Mouse (Mus musculus): Measurements from ENCODE around the gene Hist1h2ag. TPM values are rescaled to one million over a fixed set of nuclear protein-coding genes. Genes with fewer than 3 reads are reported as not detected.
"Not testable (repeated sequence)": the region's sequence is repeated elsewhere in the genome, so short reads cannot be mapped to it uniquely, and the experiment has no call there.

The Hist1h2ag gene
- polyA plus RNA-seq, 1 experiment = 0.63 TPM

GRCm38 (mm10) chr13:22037415-22037814 is 5.3 kb downstream of the Hist1h2ag start:
- Histone ChIP-seq H3K4me3 (ENCODE audit: insufficient read depth, low read length) (no peak overlapping the region), H3K27ac (ENCODE audit: insufficient read depth, low read length) (no peak overlapping the region)
- TF ChIP-seq CTCF (IDR thresholded peaks at IDR 0.05; ENCODE audit: extremely low read depth, insufficient read depth, low read length) (no peak), POLR2A (IDR thresholded peaks at IDR 0.05; ENCODE audit: extremely low read depth, insufficient read depth, low read length) (no peak)

GRCm38 (mm10) chr13:22036986-22037385 is 5.8 kb downstream of the Hist1h2ag start:
- peaks cover 1% of the 10 kb centered on the region; the same call in 1 of the 2 replicates for H3K4me1 ChIP-seq (ENCODE audit: control insufficient read depth, insufficient read depth, low read length)
- TF ChIP-seq POLR2A (IDR thresholded peaks at IDR 0.05; ENCODE audit: extremely low read depth, insufficient read depth, low read length) (no peak), CTCF (IDR thresholded peaks at IDR 0.05; ENCODE audit: extremely low read depth, insufficient read depth, low read length) (no peak)
- no peak overlapping the region for H3K27ac ChIP-seq (ENCODE audit: insufficient read depth, low read length)
- no peak overlapping the region for H3K4me3 ChIP-seq (ENCODE audit: insufficient read depth, low read length)

More at GRCm38 (mm10) chr13:22037415-22037814, 5.3 kb downstream of the Hist1h2ag start:
- H3K4me1 ChIP-seq (ENCODE audit: control insufficient read depth, insufficient read depth, low read length) = peaks cover 1% of the 10 kb centered on the region; the same call in 1 of the 2 replicates

- peak overlapping the region; percentile 14; the same call in 1 of the 2 replicates for H3K4me3 ChIP-seq (ENCODE audit: insufficient read depth, low read length)
- H3K27ac ChIP-seq (ENCODE audit: insufficient read depth, low read length) = no peak overlapping the region
- H3K4me1 ChIP-seq (ENCODE audit: control insufficient read depth, insufficient read depth, low read length) = peaks cover 1% of the 10 kb centered on the region; the same call in 1 of the 2 replicates
- TF ChIP-seq POLR2A (IDR thresholded peaks at IDR 0.05; ENCODE audit: extremely low read depth, insufficient read depth, low read length) (no peak), CTCF (IDR thresholded peaks at IDR 0.05; ENCODE audit: extremely low read depth, insufficient read depth, low read length) (no peak)
Measured at GRCm38 (mm10) chr13:22036149-22036956, 6.4 kb downstream of the Hist1h2ag start.

- H3K27ac ChIP-seq (ENCODE audit: insufficient read depth, low read length); H3K4me1 ChIP-seq (ENCODE audit: control insufficient read depth, insufficient read depth, low read length): not testable (repeated sequence)
- TF ChIP-seq POLR2A (IDR thresholded peaks at IDR 0.05; ENCODE audit: extremely low read depth, insufficient read depth, low read length) = peak; percentile 78
- H3K4me3 ChIP-seq (ENCODE audit: insufficient read depth, low read length) = peak within 1 kb of the TSS; percentile 14; the same call in 1 of the 2 replicates
Measured at GRCm38 (mm10) chr13:22035267-22036148, 7.2 kb downstream of the Hist1h2ag start, which contains the start of the genes Hist1h2ah and Hist1h2bk. Gene Hist1h2ah (minus strand): TSS chr13:22035568. Gene Hist1h2bk (plus strand): TSS chr13:22035870.

GRCm38 (mm10) chr13:22034443-22035266 is 8.1 kb downstream of the Hist1h2ag start:
- Histone ChIP-seq H3K27ac (ENCODE audit: insufficient read depth, low read length) (no peak overlapping the region), H3K4me3 (ENCODE audit: insufficient read depth, low read length) (no peak overlapping the region), H3K4me1 (ENCODE audit: control insufficient read depth, insufficient read depth, low read length) (peaks cover 1% of the 10 kb centered on the region; the same call in 1 of the 2 replicates)
- TF ChIP-seq CTCF (IDR thresholded peaks at IDR 0.05; ENCODE audit: extremely low read depth, insufficient read depth, low read length) = no peak
- TF ChIP-seq POLR2A (IDR thresholded peaks at IDR 0.05; ENCODE audit: extremely low read depth, insufficient read depth, low read length) = no peak

GRCm38 (mm10) chr13:22033741-22034442 is 8.9 kb downstream of the Hist1h2ag start:
- no peak overlapping the region for H3K27ac ChIP-seq (ENCODE audit: insufficient read depth, low read length)

GRCm38 (mm10) chr13:22030493-22030892 is 12.3 kb downstream of the Hist1h2ag start:
- Histone ChIP-seq H3K27ac (ENCODE audit: insufficient read depth, low read length) (no peak overlapping the region), H3K4me3 (ENCODE audit: insufficient read depth, low read length) (no peak overlapping the region), H3K4me1 (ENCODE audit: control insufficient read depth, insufficient read depth, low read length) (peaks cover 1% of the 10 kb centered on the region; the same call in 1 of the 2 replicates)
- TF ChIP-seq POLR2A (IDR thresholded peaks at IDR 0.05; ENCODE audit: extremely low read depth, insufficient read depth, low read length) (no peak), CTCF (IDR thresholded peaks at IDR 0.05; ENCODE audit: extremely low read depth, insufficient read depth, low read length) (no peak)

More at GRCm38 (mm10) chr13:22033741-22034442, 8.9 kb downstream of the Hist1h2ag start:
- TF ChIP-seq CTCF (IDR thresholded peaks at IDR 0.05; ENCODE audit: extremely low read depth, insufficient read depth, low read length) (no peak), POLR2A (IDR thresholded peaks at IDR 0.05; ENCODE audit: extremely low read depth, insufficient read depth, low read length) (no peak)
- no peak overlapping the region for H3K4me3 ChIP-seq (ENCODE audit: insufficient read depth, low read length)
- H3K4me1 ChIP-seq (ENCODE audit: control insufficient read depth, insufficient read depth, low read length) = peaks cover 1% of the 10 kb centered on the region; the same call in 1 of the 2 replicates

GRCm38 (mm10) chr13:22029928-22030327 is 12.8 kb downstream of the Hist1h2ag start:
- H3K27ac ChIP-seq (ENCODE audit: insufficient read depth, low read length) = no peak overlapping the region
- no peak overlapping the region for H3K4me3 ChIP-seq (ENCODE audit: insufficient read depth, low read length)
- peaks cover 1% of the 10 kb centered on the region; the same call in 1 of the 2 replicates for H3K4me1 ChIP-seq (ENCODE audit: control insufficient read depth, insufficient read depth, low read length)
- no peak for TF ChIP-seq CTCF (IDR thresholded peaks at IDR 0.05; ENCODE audit: extremely low read depth, insufficient read depth, low read length)
- no peak for TF ChIP-seq POLR2A (IDR thresholded peaks at IDR 0.05; ENCODE audit: extremely low read depth, insufficient read depth, low read length)

All from cortical plate, adult 2 months (tissue).